Mouse (Mus musculus): Measurements from ENCODE around the gene Hmgb2.

Gene Hmgb2

DNA sequence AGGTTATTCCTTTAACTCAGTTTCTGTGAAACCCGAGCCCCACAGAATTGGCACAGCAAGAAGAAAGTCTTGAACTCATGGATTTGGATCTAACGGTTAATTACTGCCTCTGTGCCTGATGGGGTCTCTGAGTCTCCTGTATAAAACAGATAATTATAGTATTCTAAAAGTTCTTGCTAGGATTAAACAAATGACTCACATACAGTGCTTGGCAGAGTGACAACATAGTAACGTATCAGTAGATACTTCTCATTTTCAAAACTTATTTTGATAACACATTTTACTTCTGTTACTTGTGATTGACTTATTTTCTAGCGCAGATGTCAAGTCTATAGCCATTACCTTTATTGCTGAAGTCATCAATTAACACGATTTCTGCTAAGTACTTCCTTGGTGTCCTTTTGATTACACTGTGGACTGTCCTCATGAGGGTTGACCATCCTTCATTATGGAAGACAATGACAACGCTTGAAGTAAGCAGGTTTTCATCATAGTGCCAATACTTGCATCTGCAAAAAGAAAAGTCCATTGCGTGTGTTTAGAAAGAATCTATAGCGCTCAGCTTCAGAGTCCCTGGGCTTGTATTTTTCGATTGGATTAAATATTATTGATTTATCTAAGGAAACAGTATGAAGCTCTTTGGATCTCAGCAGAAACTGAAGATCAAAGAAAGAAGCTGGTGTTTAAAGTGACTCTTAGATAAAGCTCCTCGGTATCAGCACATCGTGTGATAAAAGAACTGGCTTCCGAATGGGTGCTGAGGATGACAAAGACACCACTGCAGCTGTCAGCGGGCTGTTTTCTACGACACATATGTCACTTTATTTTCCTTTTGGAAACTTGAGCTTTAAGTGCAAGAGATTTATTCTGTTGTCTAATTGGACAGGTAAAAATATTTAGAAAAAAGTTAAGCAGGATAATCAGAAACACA lies 40.7 kb downstream of the Hmgb2 start:
- DNase-seq (ENCODE audit: low read depth in 1 of 2, low spot score in 2 of 2) = no peak

DNA sequence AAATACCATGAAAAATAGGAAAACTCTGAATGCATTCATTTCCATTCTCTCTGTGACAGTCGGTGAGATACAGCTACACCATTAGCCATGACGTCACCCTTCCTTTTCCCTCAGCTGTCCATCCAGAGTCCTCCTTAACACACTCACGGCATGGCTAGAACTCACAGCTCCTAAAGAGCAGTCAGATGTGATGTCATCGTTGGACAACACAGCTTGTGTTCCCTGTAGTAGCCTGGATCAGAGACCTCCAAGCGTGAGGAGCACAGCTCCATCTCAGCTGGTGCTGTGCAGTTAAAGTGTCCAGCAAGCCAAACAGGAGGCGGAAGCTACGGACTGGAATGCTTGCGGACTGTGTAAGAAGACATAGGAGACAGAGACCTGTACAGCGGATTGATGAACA lies 49.2 kb downstream of the Hmgb2 start:
- no peak for DNase-seq (ENCODE audit: low read depth in 1 of 2, low spot score in 2 of 2)

DNA sequence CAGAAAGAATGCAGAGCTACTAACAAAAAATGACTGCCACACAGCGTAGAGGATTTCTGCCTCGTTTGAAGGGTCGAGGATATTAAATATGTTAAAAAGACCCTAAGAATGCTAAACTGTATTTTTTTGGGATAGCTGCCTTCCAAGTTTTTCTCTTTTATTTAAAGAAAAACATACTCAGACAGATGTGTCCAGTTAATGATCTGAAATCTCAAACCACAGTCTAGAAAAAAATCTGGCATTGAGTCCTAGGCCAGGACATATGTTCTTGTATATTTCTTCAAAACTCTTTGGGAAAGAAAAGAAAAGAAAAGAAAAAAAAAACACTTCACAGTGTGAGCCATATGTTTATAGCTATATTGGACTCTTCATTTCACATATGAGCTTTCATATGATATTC lies 51.0 kb downstream of the Hmgb2 start:
- no peak for DNase-seq (ENCODE audit: low read depth in 1 of 2, low spot score in 2 of 2)

DNA sequence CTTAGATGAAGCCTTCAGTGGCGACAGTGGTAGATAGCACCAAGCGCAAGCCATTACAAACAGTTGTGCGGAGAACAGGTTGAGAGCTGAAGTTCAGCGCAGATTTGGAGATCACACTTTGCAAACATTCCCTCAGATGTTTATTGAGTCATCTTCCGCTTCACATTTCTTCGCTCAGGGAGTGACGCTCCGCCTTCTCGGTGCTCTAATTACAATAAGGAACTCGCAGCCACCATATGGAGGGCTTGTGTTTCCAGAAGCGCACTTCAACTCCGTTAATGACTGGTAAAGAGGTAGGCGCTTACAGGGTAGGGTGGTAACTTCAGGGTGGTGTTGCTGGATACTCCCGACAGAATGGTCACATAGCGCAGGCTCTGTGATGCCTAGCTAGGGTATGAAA lies 52.0 kb downstream of the Hmgb2 start:
- no peak for DNase-seq (ENCODE audit: low read depth in 1 of 2, low spot score in 2 of 2)

DNA sequence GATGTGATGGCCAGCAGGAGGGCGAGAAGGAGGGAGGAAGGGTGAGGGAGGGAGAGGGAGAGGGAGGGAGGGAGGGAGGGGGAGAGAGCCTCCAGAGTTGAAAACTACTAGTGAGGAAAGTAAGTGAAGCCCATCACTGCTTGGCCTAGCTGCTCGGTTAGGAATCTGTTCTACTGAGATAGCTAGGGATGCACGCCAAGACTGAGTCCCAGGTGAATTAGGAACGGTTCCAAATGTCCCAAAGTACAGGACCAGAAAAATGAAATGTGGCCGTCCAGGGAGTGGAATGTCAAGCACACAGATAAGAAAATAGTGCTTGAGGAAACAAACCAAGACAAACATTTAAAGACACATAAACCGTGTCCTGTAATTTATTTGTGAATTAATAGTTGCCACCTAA lies 53.3 kb downstream of the Hmgb2 start:
- DNase-seq (ENCODE audit: low read depth in 1 of 2, low spot score in 2 of 2) = no peak

All from monocyte, adult 2 months (primary cell).